ENCODE assay signal across 8 mouse cellular contexts in genomic region chr13:5603905-5604596, GRCm38 (mm10).
DNase-seq lines count a peak whose midpoint lies in the region; ATAC-seq and TF ChIP-seq lines count a peak whose summit lies in the region.

No protein-coding gene starts in this region.

- peak; percentile 76 for DNase-seq in kidney, adult 9 months
- peak; percentile 57 for DNase-seq in R1 (ENCODE audit: low read depth, low spot score)
- peak in 1 of 2 experiments; percentile 36 for DNase-seq in heart, adult 2 months
- DNase-seq in urinary bladder, postnatal 10 days (ENCODE audit: low spot score), result no peak
- no peak for DNase-seq in adrenal gland, postnatal 25 days
- no peak for DNase-seq in adrenal gland, adult 18-20 months (ENCODE audit: low spot score in 2 of 2)

- no peaks in the 10 kb centered on the region for H3K4me1 ChIP-seq in kidney, embryonic 15.5 days
- H3K4me1 ChIP-seq in heart, adult 2 months (ENCODE audit: control insufficient read depth, insufficient read depth, low read length), result peaks cover 10% of the 10 kb centered on the region
- no peaks in the 10 kb centered on the region for H3K4me1 ChIP-seq in liver, embryonic 16.5 days (ENCODE audit: control insufficient read depth, low read depth, low read length)

- no peak overlapping the region for H3K4me3 ChIP-seq in kidney, embryonic 15.5 days (replicated peaks)
- no peak overlapping the region for H3K4me3 ChIP-seq in heart, adult 2 months
- H3K4me3 ChIP-seq in liver, embryonic 16.5 days (ENCODE audit: low read depth, low read length), result no peak overlapping the region

- H3K27me3 ChIP-seq in kidney, embryonic 15.5 days, result no peaks in the 10 kb centered on the region
- H3K27me3 ChIP-seq in heart, adult 2 months (ENCODE audit: control insufficient read depth, insufficient read depth, low read length), result no peaks in the 10 kb centered on the region
- H3K27me3 ChIP-seq in liver, embryonic 16.5 days (ENCODE audit: control insufficient read depth, insufficient read depth, low read depth, low read length), result no peaks in the 10 kb centered on the region

- WGBS in kidney, embryonic 15.5 days, result 49% methylated on average over 5 of the region's 5 CpGs
- 13% methylated on average over 5 of the region's 5 CpGs for WGBS in heart, adult 2 months
- 60% methylated on average over 5 of the region's 5 CpGs for WGBS in liver, embryonic 16.5 days (ENCODE audit: insufficient replicate concordance)

- no peaks in the 10 kb centered on the region for H3K79me2 ChIP-seq in heart, adult 2 months (replicated peaks; ENCODE audit: control insufficient read depth, insufficient read depth, low read length)

- intact Hi-C loops in heart, adult 2 months (cut with DNase I), result loop anchor here (2.0 to 10.0 kb wide), 2 partner anchors 257 to 259 kb away; partner anchors contain the start of gene Klf6

- TF ChIP-seq CTCF in heart, adult 2 months (IDR thresholded peaks at IDR 0.05), result no peak

- no peaks in the 10 kb centered on the region for H3K9me3 ChIP-seq in kidney, embryonic 15.5 days (replicated peaks)
- H3K9me3 ChIP-seq in liver, embryonic 16.5 days (replicated peaks; ENCODE audit: control insufficient read depth, low read length), result no peaks in the 10 kb centered on the region

- H3K36me3 ChIP-seq in kidney, embryonic 15.5 days, result no peaks in the 10 kb centered on the region
- peaks cover 25% of the 10 kb centered on the region for H3K36me3 ChIP-seq in heart, adult 2 months (ENCODE audit: control insufficient read depth, insufficient read depth, low read length)
- no peaks in the 10 kb centered on the region for H3K36me3 ChIP-seq in liver, embryonic 16.5 days (ENCODE audit: control insufficient read depth, insufficient read depth)

- TF ChIP-seq EP300 in heart, adult 2 months (IDR thresholded peaks at IDR 0.05; ENCODE audit: insufficient read depth, low read depth, low read length), result peak; percentile 55; the same call in 1 of the 2 replicates

- no peak overlapping the region for H3K27ac ChIP-seq in kidney, embryonic 15.5 days
- peak overlapping the region; percentile 95 for H3K27ac ChIP-seq in heart, adult 2 months
- no peak overlapping the region for H3K27ac ChIP-seq in liver, embryonic 16.5 days (ENCODE audit: low read length)

- no peak overlapping the region for H3K4me2 ChIP-seq in kidney, embryonic 15.5 days
- H3K4me2 ChIP-seq in liver, embryonic 16.5 days (ENCODE audit: low read depth, low read length), result no peak overlapping the region

- ATAC-seq in kidney, embryonic 15.5 days (replicated peaks; ENCODE audit: low FRiP score), result no peak; the same call in 1 of the 2 replicates
- peak; percentile 27; the same call in 1 of the 2 replicates for ATAC-seq in liver, embryonic 16.5 days (ENCODE audit: low read depth)

- H3K9ac ChIP-seq in kidney, embryonic 15.5 days, result no peak overlapping the region
- peak overlapping the region; percentile 48; the same call in 1 of the 2 replicates for H3K9ac ChIP-seq in heart, adult 2 months (ENCODE audit: low read depth, low read length)
- H3K9ac ChIP-seq in liver, embryonic 16.5 days (ENCODE audit: low read depth, low read length), result no peak overlapping the region

- TF ChIP-seq POLR2A in heart, adult 2 months (IDR thresholded peaks at IDR 0.05; ENCODE audit: insufficient read depth, low read depth, low read length), result peak; percentile 73; the same call in 1 of the 2 replicates

Comparison
In these comparisons a context has a peak if more than half of its experiments do, and no peak if none do; other contexts are left out.
1. DNase-seq: peak in kidney, adult 9 months (single experiment) and R1 (single experiment); none in urinary bladder, postnatal 10 days (single experiment), adrenal gland, postnatal 25 days (single experiment) and adrenal gland, adult 18-20 months (0 of 2).